Mouse (Mus musculus) heart, adult 8-10 months (tissue): ENCODE data around the gene Dock2. TPM values are rescaled to one million over a fixed set of nuclear protein-coding genes. Genes with fewer than 3 reads are reported as not detected.
A peak's percentile ranks its signal among the peaks of the same experiment; 100 is the strongest.
"Not testable (repeated sequence)": the region's sequence is repeated elsewhere in the genome, so short reads cannot be mapped to it uniquely, and the experiment has no call there.

Source experiments
- DNase-seq: peaks from one replicate; pipeline ENCODE4 v3.0.0; 2022; ENCODE audit warnings: low spot score
- total RNA-seq, 4 experiments: library from RNA; stranded (reverse); gene quantifications; 2 replicates each; pipeline ENCODE4 v1.2.4; 2022

Gene Dock2
- total RNA-seq, 4 experiments from 2014 or later: 1.3 to 5.2 (median 1.8) TPM

- no peak for DNase-seq
These were observed 492.4 kb downstream of the Dock2 start for GRCm38 (mm10) chr11:34291304-34291703.

GRCm38 (mm10) chr11:34290708-34291107 lies 493.0 kb downstream of the Dock2 start:
- DNase-seq: no peak

GRCm38 (mm10) chr11:34290265-34290664 lies 493.4 kb downstream of the Dock2 start:
- no peak for DNase-seq

GRCm38 (mm10) chr11:34284124-34284808 lies 499.4 kb downstream of the Dock2 start:
- DNase-seq: no peak

GRCm38 (mm10) chr11:34277047-34277445 lies 506.6 kb downstream of the Dock2 start:
- DNase-seq: no peak

GRCm38 (mm10) chr11:34276363-34277046 lies 507.2 kb downstream of the Dock2 start:
- no peak for DNase-seq

GRCm38 (mm10) chr11:34275941-34276340 lies 507.8 kb downstream of the Dock2 start:
- DNase-seq: no peak

- no peak for DNase-seq
These were observed 511.7 kb downstream of the Dock2 start for GRCm38 (mm10) chr11:34272016-34272415.

GRCm38 (mm10) chr11:34264099-34264498 lies 519.6 kb downstream of the Dock2 start:
- DNase-seq: no peak

GRCm38 (mm10) chr11:34258849-34259469 lies 524.7 kb downstream of the Dock2 start:
- no peak for DNase-seq

GRCm38 (mm10) chr11:34257548-34258189 lies 526.0 kb downstream of the Dock2 start:
- DNase-seq: no peak

- DNase-seq: no peak
These were observed 540.7 kb downstream of the Dock2 start for GRCm38 (mm10) chr11:34242979-34243378.

GRCm38 (mm10) chr11:34240252-34240651 lies 543.4 kb downstream of the Dock2 start:
- DNase-seq: no peak

GRCm38 (mm10) chr11:34239691-34240090 lies 544.0 kb downstream of the Dock2 start:
- peak; percentile 24 for DNase-seq

GRCm38 (mm10) chr11:34236885-34237284 lies 546.8 kb downstream of the Dock2 start:
- DNase-seq: no peak

GRCm38 (mm10) chr11:34236091-34236759 lies 547.5 kb downstream of the Dock2 start:
- no peak for DNase-seq

- no peak for DNase-seq
These were observed 554.8 kb downstream of the Dock2 start for GRCm38 (mm10) chr11:34228758-34229364.

GRCm38 (mm10) chr11:34227180-34227579 lies 556.5 kb downstream of the Dock2 start:
- no peak for DNase-seq

GRCm38 (mm10) chr11:34220596-34220995 lies 563.1 kb downstream of the Dock2 start:
- DNase-seq: not testable (repeated sequence)

GRCm38 (mm10) chr11:34212853-34213252 lies 570.8 kb downstream of the Dock2 start:
- peak; percentile 65 for DNase-seq

GRCm38 (mm10) chr11:34207989-34208388 lies 575.7 kb downstream of the Dock2 start, which contains the start of gene Foxi1:
Gene Foxi1 (minus strand): TSS chr11:34208089.
- no peak for DNase-seq
